Mouse (Mus musculus) forebrain, postnatal 0 days (tissue): ENCODE data around the gene Stt3a. TPM values are rescaled to one million over a fixed set of nuclear protein-coding genes. Genes with fewer than 3 reads are reported as not detected.

Source experiments
- ATAC-seq: fragments of 200-750 bp; cut with Nextera tagmentation; 2 replicates; pipeline ENCODE4 v1.8.0; 2017; ENCODE audit warnings: mild to moderate bottlenecking, moderate library complexity
- DNase-seq: peaks from one replicate; pipeline ENCODE4 v3.0.0-alpha.2; 2015
- H3K27ac ChIP-seq: fragments of 300-500 bp; sonication (generic); 2 replicates; pipeline ENCODE4 v1.5.1; 2014; ENCODE audit warnings: low read depth, mild to moderate bottlenecking, antibody characterized with exemption, low read length, moderate library complexity, mixed read lengths
- H3K27me3 ChIP-seq: fragments of 300-500 bp; sonication (generic); 2 replicates; pipeline ENCODE4 v1.6.1; 2014; ENCODE audit warnings: mild to moderate bottlenecking, low read length, mixed read lengths; ENCODE audit not compliant: insufficient read depth
- H3K36me3 ChIP-seq: fragments of 300-500 bp; sonication (generic); 2 replicates; pipeline ENCODE4 v1.6.1; 2014; ENCODE audit warnings: mild to moderate bottlenecking, moderate library complexity; ENCODE audit not compliant: insufficient read depth
- H3K4me1 ChIP-seq: fragments of 300-500 bp; sonication (generic); 2 replicates; pipeline ENCODE4 v1.6.1; 2014; ENCODE audit warnings: antibody characterized with exemption; ENCODE audit not compliant: insufficient read depth
- H3K4me2 ChIP-seq: fragments of 300-500 bp; sonication (generic); 2 replicates; pipeline ENCODE4 v1.6.1; 2014; ENCODE audit warnings: low read depth, mild to moderate bottlenecking, moderate library complexity
- H3K4me3 ChIP-seq: fragments of 300-500 bp; sonication (generic); 2 replicates; pipeline ENCODE4 v1.5.1; 2014; ENCODE audit warnings: low read depth, low read length, mixed read lengths
- H3K9ac ChIP-seq: fragments of 300-500 bp; sonication (generic); 2 replicates; pipeline ENCODE4 v1.6.1; 2014; ENCODE audit warnings: mild to moderate bottlenecking
- H3K9me3 ChIP-seq: fragments of 300-500 bp; sonication (generic); 2 replicates; pipeline ENCODE4 v1.6.1; 2016; ENCODE audit warnings: low read length
- CTCF ChIP-seq: sonication (generic); IDR thresholded peaks from 2 replicates; pipeline ENCODE4 v1.5.1; 2016; ENCODE audit warnings: antibody characterized with exemption, control low read depth, low read depth
- WGBS: fragments of 180-500 bp; shearing (Covaris S2); extraction: QIAGEN DNeasy Blood & Tissue Kit; methylation state at CpG from one replicate; pipeline ENCODE4 v1.1.7; 2014; 5-methylcytosine and 5-hydroxymethylcytosine counted together
- polyA plus RNA-seq: library from polyadenylated mRNA; unstranded; fragments of >200 nt; fragmentation: Nextera tagmentation; extraction: Ambion mirVana; gene quantifications from 2 replicates; pipeline ENCODE4 v1.2.1, GENCODE M21; 2015
- total RNA-seq: library from RNA; depleted of rRNA; stranded (reverse); fragments of >200 nt; gene quantifications from 2 replicates; pipeline ENCODE4 v1.2.3, GENCODE M21; 2014; rRNA removed

The Stt3a gene
- 39.2 and 53.9 TPM in 2 replicates for total RNA-seq
- 46.8 and 67.5 TPM in 2 replicates for polyA plus RNA-seq

- under 1% methylated on average over 60 of the region's 60 CpGs for WGBS
- ATAC-seq = peak; percentile 99
Measured at GRCm38 (mm10) chr9:36767203-36768143, at the start of gene Stt3a. Gene Stt3a, minus strand, starts transcription at chr9:36767679.

GRCm38 (mm10) chr9:36814486-36814885 lies 47.0 kb upstream of the Stt3a start:
- no peaks in the 10 kb centered on the region for H3K36me3 ChIP-seq
- H3K27me3 ChIP-seq = no peaks in the 10 kb centered on the region
- H3K4me1 ChIP-seq = no peaks in the 10 kb centered on the region
- no peak overlapping the region for H3K4me3 ChIP-seq
- 57% methylated on average over 3 of the region's 3 CpGs for WGBS
- no peak for DNase-seq
- H3K27ac ChIP-seq = no peak overlapping the region
- peak; percentile 42 for TF ChIP-seq CTCF
- no peaks in the 10 kb centered on the region for H3K9me3 ChIP-seq
- ATAC-seq = peak; percentile 50; the same call in 1 of the 2 replicates
- H3K9ac ChIP-seq = no peak overlapping the region
- H3K4me2 ChIP-seq = no peak overlapping the region

More at GRCm38 (mm10) chr9:36767203-36768143, at the start of gene Stt3a:
- H3K9ac ChIP-seq = peak within 1 kb of the TSS; percentile 76
- peaks cover 8% of the 10 kb centered on the region; the same call in 1 of the 2 replicates for H3K4me1 ChIP-seq
- peak within 1 kb of the TSS; percentile 79 for H3K27ac ChIP-seq
- peak within 1 kb of the TSS; percentile 83 for H3K4me2 ChIP-seq
- peak; percentile 100 for DNase-seq
- H3K27me3 ChIP-seq = no peaks in the 10 kb centered on the region
- H3K9me3 ChIP-seq = no peaks in the 10 kb centered on the region
- H3K36me3 ChIP-seq = peaks cover 14% of the 10 kb centered on the region
- H3K4me3 ChIP-seq = peak within 1 kb of the TSS; percentile 86
- peak; percentile 21; the same call in 1 of the 2 replicates for TF ChIP-seq CTCF

- TF ChIP-seq CTCF = no peak
- ATAC-seq (0 out of 2 replicates have a peak, but pooled peaks have one; percentile 20), DNase-seq (no peak)
- Histone ChIP-seq H3K9ac (no peak overlapping the region), H3K27ac (no peak overlapping the region), H3K4me1 (no peaks in the 10 kb centered on the region), H3K4me2 (no peak overlapping the region), H3K9me3 (no peaks in the 10 kb centered on the region), H3K36me3 (no peaks in the 10 kb centered on the region), H3K27me3 (no peaks in the 10 kb centered on the region), H3K4me3 (no peak overlapping the region)
- 47% methylated on average over 5 of the region's 5 CpGs for WGBS
Measured at GRCm38 (mm10) chr9:36808126-36808785, 40.8 kb upstream of the Stt3a start.

GRCm38 (mm10) chr9:36805256-36805975 lies 37.9 kb upstream of the Stt3a start:
- no peaks in the 10 kb centered on the region for H3K9me3 ChIP-seq
- no peak overlapping the region for H3K4me2 ChIP-seq
- no peak for TF ChIP-seq CTCF
- no peak overlapping the region for H3K4me3 ChIP-seq
- WGBS = 98% methylated on average over 3 of the region's 3 CpGs
- no peak for DNase-seq
- no peak overlapping the region for H3K9ac ChIP-seq
- H3K36me3 ChIP-seq = no peaks in the 10 kb centered on the region
- H3K4me1 ChIP-seq = no peaks in the 10 kb centered on the region
- no peak for ATAC-seq
- H3K27ac ChIP-seq = no peak overlapping the region
- H3K27me3 ChIP-seq = no peaks in the 10 kb centered on the region

GRCm38 (mm10) chr9:36803926-36804325 lies 36.4 kb upstream of the Stt3a start:
- Histone ChIP-seq H3K27me3 (no peaks in the 10 kb centered on the region), H3K9me3 (no peaks in the 10 kb centered on the region), H3K4me1 (no peaks in the 10 kb centered on the region), H3K27ac (no peak overlapping the region), H3K4me3 (no peak overlapping the region), H3K36me3 (no peaks in the 10 kb centered on the region), H3K4me2 (no peak overlapping the region), H3K9ac (no peak overlapping the region)
- DNase-seq (no peak), ATAC-seq (no peak)
- WGBS = 83% methylated on average over 3 of the region's 3 CpGs
- TF ChIP-seq CTCF = no peak

GRCm38 (mm10) chr9:36803386-36803785 lies 35.9 kb upstream of the Stt3a start:
- no peaks in the 10 kb centered on the region for H3K36me3 ChIP-seq
- no peak overlapping the region for H3K9ac ChIP-seq
- H3K4me2 ChIP-seq = no peak overlapping the region
- no peaks in the 10 kb centered on the region for H3K4me1 ChIP-seq
- no peak for ATAC-seq
- no peak overlapping the region for H3K4me3 ChIP-seq
- no peaks in the 10 kb centered on the region for H3K9me3 ChIP-seq
- no peak for TF ChIP-seq CTCF
- WGBS = 76% methylated on average over 6 of the region's 6 CpGs
- no peaks in the 10 kb centered on the region for H3K27me3 ChIP-seq
- no peak overlapping the region for H3K27ac ChIP-seq
- DNase-seq = no peak
